Mouse (Mus musculus): ENCODE results near the gene Bptf.
"Not testable (repeated sequence)": the region's sequence is repeated elsewhere in the genome, so short reads cannot be mapped to it uniquely, and the experiment has no call there.

Bptf gene

DNA sequence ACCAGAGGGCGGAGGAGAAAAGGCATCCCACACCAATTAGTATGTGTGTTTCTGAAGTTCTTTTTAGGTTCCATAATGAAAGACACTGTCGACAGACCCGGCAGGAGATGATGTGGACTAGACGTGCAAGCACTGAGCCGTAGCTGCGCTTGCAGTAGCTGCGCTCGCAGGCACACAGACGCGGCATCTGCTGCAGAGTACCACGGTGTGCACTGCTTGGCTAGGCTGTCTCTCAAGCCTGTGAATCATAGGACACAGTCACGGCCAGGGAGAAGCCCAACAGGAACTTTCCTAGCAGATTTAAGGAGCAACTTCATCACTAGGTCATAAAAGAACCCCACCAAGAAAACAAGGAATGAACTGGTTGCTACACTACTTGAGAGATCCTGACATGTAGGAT, 14.1 kb downstream of the Bptf start:
- DNase-seq (ENCODE audit: low read depth, low spot score) = no peak

DNA sequence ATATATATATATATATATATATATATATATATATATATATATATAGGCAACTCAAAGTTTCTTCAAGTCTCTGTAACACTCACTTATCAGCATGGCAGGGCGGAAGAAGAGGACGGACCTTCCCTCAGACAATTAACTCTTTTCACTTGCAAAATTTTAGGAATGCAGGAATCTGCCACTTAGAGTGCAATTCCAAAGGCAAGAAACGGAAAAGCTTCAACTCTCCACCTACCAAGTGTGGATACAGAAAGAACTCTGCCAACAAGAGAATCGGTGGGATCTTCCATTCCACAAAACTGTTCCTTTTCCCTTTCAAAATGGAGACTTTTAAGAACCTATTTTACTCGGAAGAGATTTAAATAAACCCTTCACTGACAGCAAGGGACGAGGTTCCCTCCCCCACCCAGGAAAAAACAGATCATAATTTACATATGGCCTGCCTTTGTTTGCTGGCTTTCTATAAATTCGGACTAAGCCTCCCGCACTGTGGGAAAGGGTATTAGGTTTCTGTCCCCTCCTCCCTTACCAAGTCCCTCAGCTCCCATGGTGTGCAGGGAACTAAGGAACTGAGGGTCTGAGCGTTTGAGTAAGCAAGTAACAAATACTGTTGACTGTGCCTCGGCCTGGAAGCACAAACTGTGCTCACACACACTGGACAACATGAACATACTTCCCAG, 17.9 kb downstream of the Bptf start:
- DNase-seq (ENCODE audit: low read depth, low spot score) = no peak

DNA sequence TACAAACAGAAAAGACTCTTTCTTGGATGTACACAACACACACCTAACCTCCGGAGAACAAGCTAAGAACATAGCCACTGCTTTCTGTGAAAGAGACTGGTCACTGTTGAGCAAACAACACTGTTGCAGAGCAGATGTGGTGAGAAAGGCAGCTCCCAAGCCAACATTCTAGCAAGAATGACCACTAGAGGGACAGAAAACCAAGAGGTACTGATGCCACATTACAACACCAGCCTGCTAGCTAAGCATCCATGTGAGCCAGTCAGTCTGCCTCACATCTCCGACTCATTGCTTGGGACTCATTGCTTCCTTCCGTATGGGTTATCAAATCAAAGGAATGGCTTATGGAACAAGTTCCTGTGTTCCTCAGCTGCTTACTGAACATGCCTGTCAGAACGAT, 18.8 kb downstream of the Bptf start:
- DNase-seq (ENCODE audit: low read depth, low spot score) = no peak

DNA sequence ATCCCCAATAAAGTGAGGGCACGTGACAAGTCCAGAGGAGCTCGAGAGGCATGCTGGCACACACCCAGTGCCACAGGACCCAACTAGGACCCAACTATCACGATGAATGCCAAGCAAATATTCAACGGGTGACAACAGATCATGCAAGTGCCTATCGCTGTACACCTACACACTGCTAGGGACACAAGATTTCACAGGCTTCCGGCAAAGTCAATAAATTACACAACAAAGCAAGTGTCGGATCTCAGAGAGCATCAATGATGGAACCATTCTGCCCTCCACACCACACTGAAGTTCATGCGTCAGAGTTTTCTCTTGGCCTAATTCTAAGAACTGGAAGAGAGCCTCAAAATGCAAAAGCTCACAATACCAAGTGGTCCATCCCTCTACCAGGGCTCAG, 22.3 kb downstream of the Bptf start:
- no peak for DNase-seq (ENCODE audit: low read depth, low spot score)

DNA sequence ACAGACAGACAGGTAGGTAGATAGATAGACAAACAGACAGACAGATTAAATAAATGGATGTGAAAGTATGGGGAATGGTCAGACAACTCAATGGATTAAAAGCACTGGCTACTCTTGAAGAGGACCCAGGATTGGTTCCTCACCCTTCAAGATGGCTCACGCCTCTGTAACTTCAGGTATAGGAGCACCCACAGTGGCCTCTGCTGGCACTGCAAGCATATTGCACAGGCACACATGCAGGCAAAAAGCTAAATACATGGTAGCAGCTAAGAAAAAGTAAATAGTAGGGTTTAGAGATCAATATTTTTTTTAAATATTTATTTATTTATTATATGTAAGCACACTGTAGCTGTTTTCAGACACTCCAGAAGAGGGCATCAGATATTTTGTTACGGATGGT, 23.0 kb downstream of the Bptf start:
- no peak for DNase-seq (ENCODE audit: low read depth, low spot score)

DNA sequence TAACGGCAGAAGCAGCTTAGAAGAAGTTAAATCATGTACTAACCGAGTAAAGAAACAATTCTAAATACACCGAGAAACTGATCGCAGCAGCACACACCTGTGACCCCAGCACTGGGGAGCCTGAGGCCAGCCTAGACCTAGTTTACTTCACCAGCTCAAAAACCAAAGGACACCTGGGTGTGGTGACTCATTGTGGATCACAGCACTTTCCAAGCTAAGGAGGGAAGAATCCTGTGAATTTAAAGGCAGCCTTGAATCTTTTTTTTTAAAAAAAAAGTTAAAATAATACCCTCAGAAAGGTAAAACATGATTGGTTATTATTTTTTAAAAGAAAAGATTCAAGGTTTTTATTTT, 24.2 kb downstream of the Bptf start:
- DNase-seq (ENCODE audit: low read depth, low spot score) = no peak

DNA sequence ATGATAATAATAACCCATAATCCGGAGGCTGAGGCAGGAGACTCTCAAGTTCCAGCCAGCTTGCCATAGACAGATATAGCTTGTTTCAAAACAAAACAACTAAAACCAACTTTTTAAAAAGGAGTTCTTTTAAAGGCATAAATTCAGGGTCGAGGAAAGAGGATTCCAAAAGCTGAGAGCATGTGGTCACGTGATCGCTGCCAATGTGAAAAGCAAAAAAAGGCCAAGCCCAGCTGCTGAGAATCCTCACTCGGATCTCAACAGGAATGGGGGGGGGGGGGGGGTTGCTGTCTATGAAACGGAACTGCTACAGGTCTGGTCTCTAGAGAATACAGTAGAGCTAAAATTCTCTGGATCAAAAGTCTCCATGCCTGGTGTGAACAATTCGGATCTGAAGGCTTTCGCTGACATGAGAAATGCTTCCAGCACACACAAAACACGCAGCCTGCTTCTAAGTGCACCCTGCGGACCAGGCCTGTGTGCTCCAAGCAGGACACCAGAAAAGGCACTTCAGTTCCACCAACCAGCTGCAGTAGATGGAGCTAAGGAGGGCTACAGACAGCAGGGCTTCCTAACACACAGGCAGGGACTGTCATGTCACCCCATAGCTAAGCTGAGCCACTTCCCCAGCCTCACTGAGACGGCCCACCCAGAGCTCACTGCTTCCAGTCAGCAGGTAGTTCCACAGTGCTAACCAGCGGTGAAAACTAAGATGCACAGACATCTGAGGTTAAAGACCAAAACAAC, 24.8 kb downstream of the Bptf start:
- no peak for DNase-seq (ENCODE audit: low read depth, low spot score)

DNA sequence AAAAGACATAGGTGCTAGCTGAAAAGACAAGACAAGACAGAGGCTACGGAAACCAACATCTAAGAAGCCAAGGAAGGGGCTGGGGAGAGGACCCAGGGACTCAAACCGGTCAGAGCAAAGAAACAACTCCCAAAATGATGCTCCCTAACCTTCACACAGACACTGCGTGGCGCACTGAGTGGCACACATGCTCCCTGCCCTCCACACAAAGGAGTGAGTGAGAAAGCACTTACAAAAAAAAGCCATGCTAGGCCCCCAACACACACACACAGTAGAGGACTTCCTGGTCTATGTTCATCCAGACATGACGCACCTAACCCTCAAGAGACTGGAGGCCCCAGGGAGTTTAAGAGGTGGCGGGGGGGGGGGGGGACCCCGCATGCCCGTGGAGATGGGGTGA, 25.5 kb downstream of the Bptf start:
- DNase-seq (ENCODE audit: low read depth, low spot score) = no peak

DNA sequence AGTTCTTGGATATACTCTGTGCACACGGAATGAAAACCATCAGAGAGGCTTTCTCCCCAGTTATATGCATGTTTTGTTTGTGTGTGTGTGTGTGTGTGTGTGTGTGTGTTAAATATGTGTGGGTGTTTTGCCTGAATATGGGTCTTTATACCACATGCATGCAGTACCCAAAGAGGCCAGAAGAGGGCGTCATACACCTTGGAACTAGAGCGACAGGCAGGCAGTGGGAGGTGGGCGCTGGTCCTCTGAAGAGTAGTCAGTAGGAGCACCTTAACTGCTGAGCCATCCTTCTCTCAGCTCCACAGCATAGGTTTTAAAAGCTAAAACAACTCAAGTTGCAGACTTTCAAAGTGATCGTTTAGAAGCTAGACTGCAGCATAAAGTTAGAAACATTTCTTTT, 26.7 kb downstream of the Bptf start:
- DNase-seq (ENCODE audit: low read depth, low spot score) = no peak

DNA sequence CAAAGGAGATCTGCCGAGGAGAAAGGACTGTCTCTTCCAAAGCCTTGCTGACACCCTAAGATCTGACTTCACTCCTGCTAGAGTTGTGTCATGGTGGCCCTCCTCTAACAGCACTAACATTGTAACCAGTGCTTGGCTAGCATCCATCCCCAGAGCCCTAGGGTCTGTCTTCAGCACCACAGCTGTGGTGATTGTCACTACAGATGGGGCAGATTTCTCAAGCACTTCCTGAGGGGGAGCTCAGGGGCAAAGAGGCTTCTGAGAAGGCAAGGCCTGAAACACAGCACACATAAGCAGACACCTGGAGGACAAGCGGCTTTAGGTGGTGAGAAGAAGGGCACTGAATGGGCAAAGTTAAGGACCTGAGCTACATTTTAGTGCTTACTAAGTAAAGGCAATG, 28.2 kb downstream of the Bptf start:
- no peak for DNase-seq (ENCODE audit: low read depth, low spot score)

DNA sequence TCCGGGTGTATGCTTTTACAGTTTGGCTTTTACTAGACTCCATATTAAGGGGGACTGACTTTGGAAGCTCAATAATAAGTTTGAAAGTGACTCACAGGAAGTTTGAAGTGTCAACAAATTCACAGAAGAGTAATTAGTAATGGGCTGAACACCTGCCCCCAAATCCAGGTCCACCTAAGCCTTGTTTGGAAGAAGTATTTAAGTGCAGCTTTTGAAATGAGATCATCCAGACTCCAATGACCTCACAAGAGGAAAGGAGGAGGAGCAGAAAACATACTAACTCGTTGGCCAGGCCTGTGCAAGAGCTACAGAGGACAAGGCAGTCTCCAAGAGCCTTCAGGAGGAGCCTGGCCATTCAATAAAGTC, 28.7 kb downstream of the Bptf start:
- DNase-seq (ENCODE audit: low read depth, low spot score) = no peak

DNA sequence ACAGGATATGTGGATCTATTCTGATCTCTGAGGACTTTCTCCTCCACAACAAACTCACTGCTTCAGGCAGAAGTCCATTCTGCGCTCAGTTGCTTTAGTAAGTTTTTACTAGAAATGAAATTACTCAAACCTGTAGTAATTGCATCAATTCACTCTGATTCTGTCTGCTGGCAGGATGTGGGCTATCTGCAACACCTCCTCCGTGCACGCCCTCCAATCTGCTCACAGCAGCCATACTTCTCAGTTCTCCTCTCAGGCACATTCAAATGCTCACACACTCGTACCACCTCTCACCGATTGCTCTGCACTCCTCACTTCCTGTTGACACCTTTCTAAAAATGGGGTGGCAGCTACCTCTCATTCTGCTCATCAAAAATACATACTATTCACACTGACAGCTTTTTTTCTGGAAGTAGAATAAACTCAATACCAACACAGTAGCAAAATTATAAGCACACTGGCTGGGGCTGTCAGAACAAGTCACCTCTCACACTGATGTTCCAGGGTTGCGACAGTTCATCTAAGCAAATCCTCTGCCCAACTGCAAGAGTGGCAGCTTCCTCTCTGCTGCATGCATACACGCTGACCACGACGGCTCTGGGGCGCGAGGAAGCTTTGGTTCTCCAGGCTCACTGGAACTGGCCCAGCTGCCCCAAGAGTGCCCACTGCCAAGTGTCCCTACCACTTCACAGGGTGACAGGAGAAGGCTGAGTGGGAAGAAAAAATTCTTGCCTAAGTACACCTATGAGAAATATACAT, 29.3 kb downstream of the Bptf start:
- no peak for DNase-seq (ENCODE audit: low read depth, low spot score)

DNA sequence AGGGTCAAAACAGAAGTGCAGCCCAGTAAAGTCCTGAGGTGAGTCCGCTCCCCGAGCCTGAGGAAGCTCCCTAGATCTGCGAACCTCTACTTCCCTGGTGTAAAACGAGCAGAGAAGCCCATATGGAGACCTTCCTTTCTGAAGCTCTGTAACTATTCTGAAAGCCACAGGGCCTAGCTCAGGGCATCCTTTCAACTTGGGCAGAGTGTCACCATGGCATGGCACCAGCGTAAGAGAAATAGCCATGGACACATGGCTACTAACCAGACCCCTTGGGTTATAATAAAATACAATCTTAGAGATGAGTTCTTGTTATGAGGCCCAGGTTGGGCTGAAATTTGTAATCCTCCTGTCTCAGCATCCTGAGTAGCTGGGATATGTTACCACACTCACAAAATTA, 35.0 kb downstream of the Bptf start:
- no peak for DNase-seq (ENCODE audit: low read depth, low spot score)

DNA sequence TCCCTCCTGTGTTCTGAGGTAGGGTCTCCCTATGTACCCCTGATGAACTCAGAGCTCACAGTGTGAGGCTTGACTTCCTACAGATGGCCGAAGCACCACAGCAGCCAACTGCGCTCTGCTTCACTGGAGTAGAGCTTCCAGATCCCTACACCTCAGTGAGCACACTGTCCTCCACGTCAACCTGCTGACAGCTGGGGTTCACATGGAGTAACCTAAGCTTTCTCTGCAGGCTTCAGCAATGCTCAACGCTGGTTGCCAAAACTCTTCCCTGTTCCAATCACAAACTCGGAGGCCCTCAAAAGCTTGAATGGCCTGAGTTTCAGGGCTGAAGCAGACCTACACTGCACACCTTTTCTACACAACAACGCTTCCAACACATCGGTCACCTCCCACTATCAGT, 38.1 kb downstream of the Bptf start:
- DNase-seq (ENCODE audit: low read depth, low spot score) = no peak

DNA sequence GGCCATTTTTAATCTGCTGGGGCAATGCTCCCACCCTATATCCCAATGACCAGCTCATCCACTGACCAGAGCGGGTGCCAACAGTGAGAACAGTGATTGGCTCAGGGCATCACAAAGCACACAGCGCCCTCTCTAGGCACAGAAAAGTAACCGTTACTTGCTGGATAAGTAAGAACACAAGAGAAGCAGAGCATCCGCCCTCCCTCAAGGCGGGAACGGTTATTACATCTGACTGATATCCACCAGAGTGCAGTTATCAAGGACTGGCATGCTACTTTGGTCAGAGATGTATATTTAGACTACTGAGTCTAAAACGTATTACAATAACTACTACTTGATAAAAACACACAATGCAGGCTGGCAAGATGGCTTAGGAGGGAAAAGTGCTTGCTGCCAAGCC, 39.3 kb downstream of the Bptf start:
- no peak for DNase-seq (ENCODE audit: low read depth, low spot score)

DNA sequence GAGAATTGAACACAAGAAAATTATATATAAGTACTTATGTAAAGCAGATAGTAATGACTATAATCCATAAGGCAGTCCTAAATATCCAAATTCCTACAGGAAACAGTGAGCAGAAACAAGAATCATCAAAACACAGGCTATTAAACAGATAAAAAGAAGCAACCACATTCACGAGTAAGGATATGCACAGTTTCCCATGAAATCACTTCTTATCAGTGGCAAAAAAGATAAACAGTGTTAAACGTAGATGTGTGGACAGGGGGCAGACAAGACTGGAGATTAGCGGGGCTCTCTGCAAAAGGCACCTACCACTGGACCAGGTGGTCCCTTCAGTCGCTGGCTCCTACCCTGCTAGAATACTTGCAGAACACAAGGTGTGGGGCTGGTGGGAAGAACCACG, 46.1 kb downstream of the Bptf start:
- DNase-seq (ENCODE audit: low read depth, low spot score) = no peak

DNA sequence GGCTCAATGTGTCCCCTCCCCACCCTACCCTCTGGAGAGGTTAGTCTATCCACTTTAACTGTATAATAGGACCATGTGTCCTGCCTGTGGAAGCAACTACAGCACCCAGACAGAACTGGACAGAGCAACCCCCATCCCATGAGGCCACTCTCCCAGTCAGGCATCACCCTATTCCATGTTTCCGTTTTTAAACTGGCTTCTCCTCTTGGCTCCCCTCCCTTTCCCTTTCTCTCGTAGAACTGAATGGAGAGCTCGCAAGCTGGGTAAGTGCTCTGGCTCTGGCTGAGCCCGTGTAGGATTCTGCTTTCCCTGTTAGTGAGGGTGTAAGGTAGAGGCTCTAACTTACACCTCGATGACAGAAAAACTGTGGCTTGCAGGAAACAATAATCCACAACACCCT, 48.4 kb downstream of the Bptf start:
- no peak for DNase-seq (ENCODE audit: low read depth, low spot score)

DNA sequence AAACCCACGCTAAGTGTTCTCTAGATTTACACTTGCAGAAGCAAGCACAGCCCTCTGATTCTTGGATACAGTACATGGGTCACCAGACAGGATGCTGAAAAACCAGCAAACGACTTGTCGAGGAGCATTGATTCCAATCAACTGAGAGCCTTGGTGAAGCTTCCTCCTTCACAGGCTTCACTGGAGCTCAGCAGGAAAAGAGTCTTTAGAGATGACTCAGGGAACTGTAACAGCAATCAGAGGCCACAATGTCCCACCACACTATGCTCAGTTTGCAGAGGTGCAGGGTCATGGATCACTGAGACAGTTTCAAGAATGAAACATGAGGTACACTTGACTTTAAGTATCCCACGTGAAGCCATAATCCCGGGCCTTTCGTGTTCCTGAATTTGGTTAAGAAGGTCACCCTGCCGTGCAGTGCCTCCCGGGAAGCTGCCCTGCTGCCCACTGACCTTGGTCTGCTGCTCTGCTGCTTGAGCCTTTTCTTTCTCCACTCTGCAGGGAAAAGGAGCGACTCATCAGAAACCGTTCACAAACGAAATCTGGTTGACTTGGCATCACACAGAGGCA, 66.6 kb downstream of the Bptf start:
- DNase-seq (ENCODE audit: low read depth, low spot score) = no peak

DNA sequence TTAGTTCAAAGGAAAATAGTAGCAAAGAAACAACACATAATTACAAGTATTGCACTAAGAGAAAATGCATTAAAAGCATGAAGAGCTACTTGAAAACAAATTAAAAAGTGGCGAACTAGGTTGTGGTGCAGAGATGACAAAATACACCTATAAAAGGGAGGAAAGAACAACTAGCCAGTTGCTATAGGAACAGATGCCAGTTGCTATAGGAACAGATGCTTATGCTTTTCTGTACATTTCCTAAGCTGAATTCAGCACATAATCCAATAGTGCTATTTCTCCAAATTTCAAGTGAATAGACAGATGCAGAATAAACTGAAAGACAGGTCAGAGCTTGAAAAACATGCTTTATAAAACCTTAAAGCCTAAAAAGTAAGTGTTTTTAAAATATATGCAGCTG, 67.3 kb downstream of the Bptf start:
- DNase-seq (ENCODE audit: low read depth, low spot score) = no peak

DNA sequence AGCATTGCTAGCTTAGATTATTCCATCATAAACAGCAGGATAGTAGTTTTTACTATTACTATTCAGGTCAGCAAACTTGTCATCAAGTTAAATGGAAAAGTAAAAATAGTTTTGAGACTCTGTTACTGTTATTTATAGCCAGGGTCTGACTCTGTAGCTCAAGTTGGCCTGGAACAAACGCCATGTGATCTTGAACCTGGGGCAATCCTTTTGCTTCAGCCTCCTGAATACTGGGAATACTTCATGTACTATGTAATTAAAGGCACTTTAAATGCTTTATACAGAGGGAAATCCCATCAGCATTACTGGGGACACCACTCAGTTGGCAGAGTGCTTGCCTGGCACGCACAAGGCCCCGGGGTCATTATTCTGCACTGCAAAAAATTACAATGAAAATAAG, 68.9 kb downstream of the Bptf start:
- DNase-seq (ENCODE audit: low read depth, low spot score) = no peak

DNA sequence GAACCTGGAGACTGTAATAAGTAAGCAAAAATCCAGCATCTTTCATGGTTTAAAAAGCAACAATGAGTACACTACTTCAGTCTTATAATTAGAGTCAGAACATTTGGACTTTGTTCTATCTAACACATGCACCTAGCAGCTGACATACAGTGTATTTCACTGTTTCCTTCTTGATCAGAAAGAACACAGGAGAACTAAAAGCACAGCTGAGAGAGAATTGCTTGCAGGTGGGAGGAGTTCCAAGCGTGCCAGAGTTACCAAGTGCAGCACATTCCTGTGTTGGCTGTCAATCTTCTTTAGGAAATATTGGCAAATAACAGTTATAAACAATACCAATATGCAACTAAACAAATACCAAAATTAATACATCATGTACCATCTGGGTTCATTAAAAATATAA, 71.0 kb downstream of the Bptf start:
- no peak for DNase-seq (ENCODE audit: low read depth, low spot score)

DNA sequence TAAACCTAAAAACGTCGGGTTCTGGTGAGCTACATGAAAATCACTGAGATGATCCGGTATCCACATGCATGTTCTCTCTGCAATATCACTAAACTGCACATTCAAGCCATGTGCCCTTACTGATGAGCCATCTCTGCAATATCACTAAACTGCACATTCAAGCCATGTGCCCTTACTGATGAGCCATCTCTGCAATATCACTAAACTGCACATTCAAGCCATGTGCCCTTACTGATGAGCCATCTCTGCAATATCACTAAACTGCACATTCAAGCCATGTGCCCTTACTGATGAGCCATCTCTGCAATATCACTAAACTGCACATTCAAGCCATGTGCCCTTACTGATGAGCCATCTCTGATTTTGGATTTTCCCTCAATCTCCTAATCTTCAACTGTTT, 72.3 kb downstream of the Bptf start:
- DNase-seq (ENCODE audit: low read depth, low spot score) = not testable (repeated sequence)

DNA sequence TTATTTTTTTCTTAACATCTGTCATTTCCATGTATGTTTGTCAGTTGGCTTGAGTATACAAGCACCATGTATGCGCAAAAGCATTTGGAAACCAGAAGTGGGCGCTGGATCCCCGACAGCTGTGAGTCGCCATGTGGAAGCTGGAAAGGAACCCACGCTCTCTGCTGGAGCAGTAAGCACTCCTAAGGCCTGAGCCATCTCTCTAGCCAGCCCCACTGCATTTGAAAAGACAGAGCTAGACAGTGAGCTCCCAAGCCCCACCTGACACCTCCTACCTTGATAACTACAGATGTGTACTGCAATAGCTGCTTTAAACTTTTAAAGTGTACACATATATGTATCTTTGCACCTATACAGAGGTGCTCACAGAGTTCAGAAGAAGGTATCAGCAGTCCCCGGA, 74.5 kb downstream of the Bptf start:
- no peak for DNase-seq (ENCODE audit: low read depth, low spot score)
